Mouse (Mus musculus): ENCODE data around the gene Tchp. TPM values are rescaled to one million over a fixed set of nuclear protein-coding genes. Genes with fewer than 3 reads are reported as not detected.

Gene Tchp
- polyA plus RNA-seq, 1 experiment from 2014 or later, result 10.8 TPM

Small RNA genes lying within 50 kb of the gene (microRNA-seq; reads per million reads assigned to microRNA genes)
- gene Mir7028 (ENCODE audit: borderline number of aligned reads), result not detected

Other genes starting within 250 kb of the Tchp start
- 1.6 and 2.3 TPM in 2 replicates for gene Fam222a, start 139.7 kb upstream of the Tchp start, polyA plus RNA-seq (2015; fragmentation: Nextera tagmentation; extraction: Ambion mirVana)
- 1.1 TPM in 2 replicates for gene Trpv4, start 49.3 kb upstream of the Tchp start, polyA plus RNA-seq (2015; fragmentation: Nextera tagmentation; extraction: Ambion mirVana)
- 134 and 147 TPM in 2 replicates for gene Gltp, start 16.8 kb upstream of the Tchp start, polyA plus RNA-seq (2015; fragmentation: Nextera tagmentation; extraction: Ambion mirVana)
- gene Ankrd13a, start 66.9 kb downstream of the Tchp start, polyA plus RNA-seq (2015; fragmentation: Nextera tagmentation; extraction: Ambion mirVana), result 80.3 and 86.3 TPM in 2 replicates
- 72.3 and 75.1 TPM in 2 replicates for gene Git2, start 67.8 kb downstream of the Tchp start, polyA plus RNA-seq (2015; fragmentation: Nextera tagmentation; extraction: Ambion mirVana)
- gene 1500011B03Rik, start 115.7 kb downstream of the Tchp start, polyA plus RNA-seq (2015; fragmentation: Nextera tagmentation; extraction: Ambion mirVana), result 119 and 139 TPM in 2 replicates
- gene 4930519G04Rik, start 145.9 kb downstream of the Tchp start, polyA plus RNA-seq (2015; fragmentation: Nextera tagmentation; extraction: Ambion mirVana), result not detected in 2 replicates
- gene Gm9936, start 150.9 kb downstream of the Tchp start, polyA plus RNA-seq (2015; fragmentation: Nextera tagmentation; extraction: Ambion mirVana), result not detected in 2 replicates
- gene Oasl2, start 189.2 kb downstream of the Tchp start, polyA plus RNA-seq (2015; fragmentation: Nextera tagmentation; extraction: Ambion mirVana), result 77.9 and 95.8 TPM in 2 replicates
- 5.0 and 6.3 TPM in 2 replicates for gene Oasl1, start 215.5 kb downstream of the Tchp start, polyA plus RNA-seq (2015; fragmentation: Nextera tagmentation; extraction: Ambion mirVana)
- 58.5 and 69.2 TPM in 2 replicates for gene 2210016L21Rik, start 234.4 kb downstream of the Tchp start, polyA plus RNA-seq (2015; fragmentation: Nextera tagmentation; extraction: Ambion mirVana)